Mouse (Mus musculus) E14TG2a.4 (cell line): Measurements from ENCODE around the gene Trio.

Experiments
- CTCF ChIP-seq: conservative IDR thresholded peaks from 2 replicates; pipeline ENCODE4 v1.5.1; 2014; ENCODE audit warnings: low read length
- NANOG ChIP-seq: IDR thresholded peaks from 2 replicates; pipeline ENCODE4 v1.6.1; 2014; ENCODE audit warnings: borderline replicate concordance, low read length, mixed read lengths
- POU5F1 ChIP-seq: IDR thresholded peaks from 2 replicates; pipeline ENCODE4 v1.6.1; 2014; ENCODE audit warnings: low read length, borderline replicate concordance

DNA sequence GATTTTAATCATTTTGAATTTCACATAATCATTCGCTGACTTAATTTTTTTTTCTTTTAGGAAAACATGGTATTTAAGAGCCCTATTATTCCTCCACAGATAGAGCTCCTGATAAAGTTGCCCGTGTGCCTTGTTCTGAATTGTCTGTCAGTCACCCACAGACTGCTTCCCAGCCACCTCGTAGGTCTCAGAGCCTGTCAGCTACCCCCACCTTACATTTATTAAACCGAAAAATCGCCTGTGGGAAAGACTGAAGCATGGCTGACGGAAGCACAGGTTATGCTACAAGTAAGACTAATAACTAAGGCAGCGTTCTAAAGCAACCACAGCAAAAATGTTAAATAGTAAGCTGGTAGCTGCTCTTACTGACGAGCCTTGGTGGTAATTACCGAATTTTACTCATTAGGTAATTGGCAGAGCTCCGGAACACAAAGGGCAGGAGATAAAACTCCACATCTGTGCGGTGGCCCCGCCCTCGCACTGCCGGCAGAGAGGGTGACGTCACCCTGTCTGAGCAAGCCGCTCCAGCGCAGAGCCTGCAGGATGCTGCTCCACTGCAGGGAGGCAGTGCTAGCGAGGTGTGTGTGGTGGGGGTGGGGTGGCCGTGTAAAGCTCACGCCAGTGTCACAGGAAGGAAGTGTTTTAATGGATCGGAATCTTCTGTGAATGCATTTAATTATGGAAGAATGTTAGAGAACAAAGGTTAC, 102.2 kb downstream of the Trio start:
- TF ChIP-seq CTCF (no peak), POU5F1 (no peak), NANOG (no peak)
